Mouse (Mus musculus) adrenal gland, adult 2 months (tissue): Measurements from ENCODE around the gene Muc13. TPM values are rescaled to one million over a fixed set of nuclear protein-coding genes. Genes with fewer than 3 reads are reported as not detected.
A peak's percentile ranks its signal among the peaks of the same experiment; 100 is the strongest.

Experiments used
- DNase-seq: peaks from one replicate; pipeline ENCODE4 v3.0.0; 2021
- polyA plus RNA-seq: library from polyadenylated mRNA; depleted of rRNA; stranded (reverse); fragments of >200 nt; gene quantifications from 2 replicates; pipeline ENCODE4 v1.2.3, GENCODE M21; 2012
- total RNA-seq, 2 experiments: library from RNA; stranded (reverse); gene quantifications; 2 replicates each; pipeline ENCODE4 v1.2.3; 2021

Muc13 gene
- total and polyA plus RNA-seq, 3 experiments, result 0.06 TPM; not detected in 2

- no peak for DNase-seq
These were observed 30.8 kb downstream of the Muc13 start for GRCm38 (mm10) chr16:33824603-33825002.

- no peak for DNase-seq
These were observed 34.7 kb downstream of the Muc13 start for GRCm38 (mm10) chr16:33828496-33828895.

- peak; percentile 94 for DNase-seq
These were observed 35.5 kb downstream of the Muc13 start, which contains the start of gene Itgb5 for GRCm38 (mm10) chr16:33829301-33829831. Gene Itgb5, plus strand, starts transcription at chr16:33829665.

- peak; percentile 82 for DNase-seq
These were observed 36.1 kb downstream of the Muc13 start for GRCm38 (mm10) chr16:33829842-33830511.

- peak; percentile 36 for DNase-seq
These were observed 36.8 kb downstream of the Muc13 start for GRCm38 (mm10) chr16:33830512-33831105.

- peak; percentile 21 for DNase-seq
These were observed 38.2 kb downstream of the Muc13 start for GRCm38 (mm10) chr16:33832057-33832456.

- peak; percentile 48 for DNase-seq
These were observed 39.0 kb downstream of the Muc13 start for GRCm38 (mm10) chr16:33832728-33833428.

GRCm38 (mm10) chr16:33833429-33833753 lies 39.6 kb downstream of the Muc13 start:
- DNase-seq, result no peak

GRCm38 (mm10) chr16:33833781-33834482 lies 40.1 kb downstream of the Muc13 start:
- DNase-seq, result peak; percentile 87

GRCm38 (mm10) chr16:33836676-33837075 lies 42.8 kb downstream of the Muc13 start:
- peak; percentile 81 for DNase-seq

GRCm38 (mm10) chr16:33837191-33837590 lies 43.4 kb downstream of the Muc13 start:
- DNase-seq, result peak; percentile 74

GRCm38 (mm10) chr16:33840616-33841015 lies 46.8 kb downstream of the Muc13 start:
- no peak for DNase-seq

GRCm38 (mm10) chr16:33842081-33842880 lies 48.4 kb downstream of the Muc13 start:
- no peak for DNase-seq

GRCm38 (mm10) chr16:33844150-33844611 lies 50.3 kb downstream of the Muc13 start:
- DNase-seq, result no peak

GRCm38 (mm10) chr16:33844866-33845265 lies 51.0 kb downstream of the Muc13 start:
- no peak for DNase-seq

GRCm38 (mm10) chr16:33853271-33853670 lies 59.4 kb downstream of the Muc13 start:
- DNase-seq, result no peak

GRCm38 (mm10) chr16:33858766-33859165 lies 64.9 kb downstream of the Muc13 start:
- peak; percentile 30 for DNase-seq

- DNase-seq, result no peak
These were observed 65.5 kb downstream of the Muc13 start for GRCm38 (mm10) chr16:33859380-33859779.

- DNase-seq, result peak; percentile 95
These were observed 66.3 kb downstream of the Muc13 start for GRCm38 (mm10) chr16:33859988-33860700.

- no peak for DNase-seq
These were observed 68.6 kb downstream of the Muc13 start for GRCm38 (mm10) chr16:33862406-33862805.
